Mouse (Mus musculus): ENCODE measurements at regions not wholly inside any gene's neighbourhood (a gene's known extent, or its start where the extent isn't known, plus 50 kb on each side); places are given as distances from the start of the nearest gene placed in this dataset.

DNA sequence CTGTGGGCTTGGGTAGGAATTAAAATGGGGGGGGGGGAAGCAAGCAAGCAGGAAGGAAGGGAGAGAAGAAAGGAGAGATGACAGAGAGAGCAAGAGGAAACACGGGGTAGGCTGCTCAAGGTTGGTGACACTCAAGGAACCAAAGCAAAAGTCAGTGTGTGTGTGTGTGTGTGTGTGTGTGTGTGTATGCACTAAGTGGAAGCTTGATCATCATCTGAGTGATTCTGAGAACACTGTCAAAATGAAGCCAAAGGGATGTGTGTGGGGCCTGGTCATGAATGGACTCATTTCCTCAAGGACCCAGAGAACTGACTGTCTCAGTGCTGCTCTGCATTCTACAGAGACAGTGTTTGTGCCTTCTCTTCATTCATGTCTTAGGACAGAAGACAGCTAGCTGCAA lies 84.8 kb upstream of the Gm47985 start:
- no peak for TF ChIP-seq CTCF (IDR thresholded peaks at IDR 0.05; ENCODE audit: extremely low read depth, insufficient read depth, insufficient read length, insufficient replicate concordance)
- TF ChIP-seq POLR2A (IDR thresholded peaks at IDR 0.05; ENCODE audit: low read depth, low read length) = no peak
